Mouse (Mus musculus) intestine, postnatal 0 days (tissue): Measurements from ENCODE around the gene Tut7. TPM values are rescaled to one million over a fixed set of nuclear protein-coding genes. Genes with fewer than 3 reads are reported as not detected.

Experiments
- ATAC-seq: fragments of 200-750 bp; cut with Nextera tagmentation; 2 replicates; pipeline ENCODE4 v1.8.0; 2017; ENCODE audit warnings: mild to moderate bottlenecking, moderate TSS enrichment, moderate library complexity
- H3K27ac ChIP-seq: fragments of 300-500 bp; sonication (generic); 2 replicates; pipeline ENCODE4 v1.5.1; 2014; ENCODE audit warnings: mild to moderate bottlenecking, low read depth, low read length, moderate library complexity
- H3K27me3 ChIP-seq: fragments of 300-500 bp; sonication (generic); replicated peaks from 2 replicates; pipeline ENCODE4 v1.6.1; 2014; ENCODE audit warnings: low read length, mixed read lengths; ENCODE audit not compliant: control insufficient read depth, insufficient read depth
- H3K36me3 ChIP-seq: fragments of 300-500 bp; sonication (generic); 2 replicates; pipeline ENCODE4 v1.6.1; 2014; ENCODE audit warnings: mild to moderate bottlenecking, moderate library complexity; ENCODE audit not compliant: control insufficient read depth, insufficient read depth
- H3K4me1 ChIP-seq: fragments of 300-500 bp; sonication (generic); replicated peaks from 2 replicates; pipeline ENCODE4 v1.6.1; 2014; ENCODE audit warnings: antibody characterized with exemption, low read length, mixed read lengths; ENCODE audit not compliant: control insufficient read depth, insufficient read depth
- H3K4me2 ChIP-seq: fragments of 300-500 bp; sonication (generic); replicated peaks from 2 replicates; pipeline ENCODE4 v1.6.1; 2014; ENCODE audit warnings: low read depth, mild to moderate bottlenecking, moderate library complexity
- H3K4me3 ChIP-seq: fragments of 300-500 bp; sonication (generic); 2 replicates; pipeline ENCODE4 v1.5.1; 2014; ENCODE audit warnings: low read depth, low read length
- H3K9ac ChIP-seq: fragments of 300-500 bp; sonication (generic); 2 replicates; pipeline ENCODE4 v1.6.1; 2014; ENCODE audit warnings: mild to moderate bottlenecking, low read depth, low read length
- H3K9me3 ChIP-seq: fragments of 300-500 bp; sonication (generic); 2 replicates; pipeline ENCODE4 v1.6.1; 2016; ENCODE audit warnings: mixed run types; ENCODE audit not compliant: control insufficient read depth
- CTCF ChIP-seq: sonication (generic); IDR thresholded peaks from 2 replicates; pipeline ENCODE4 v1.5.1; 2016; ENCODE audit warnings: low read depth, mild to moderate bottlenecking, control low read depth, antibody characterized with exemption, moderate library complexity
- WGBS: fragments of 180-500 bp; shearing (Covaris S2); extraction: QIAGEN DNeasy Blood & Tissue Kit; methylation state at CpG from one replicate; pipeline ENCODE4 v1.1.7; 2014; 5-methylcytosine and 5-hydroxymethylcytosine counted together
- polyA plus RNA-seq: library from polyadenylated mRNA; unstranded; fragments of >200 nt; fragmentation: Nextera tagmentation; extraction: Ambion mirVana; gene quantifications from 2 replicates; pipeline ENCODE4 v1.2.1, GENCODE M21; 2015

Gene Tut7
- polyA plus RNA-seq, 1 experiment from 2014 or later = 50.1 TPM

DNA sequence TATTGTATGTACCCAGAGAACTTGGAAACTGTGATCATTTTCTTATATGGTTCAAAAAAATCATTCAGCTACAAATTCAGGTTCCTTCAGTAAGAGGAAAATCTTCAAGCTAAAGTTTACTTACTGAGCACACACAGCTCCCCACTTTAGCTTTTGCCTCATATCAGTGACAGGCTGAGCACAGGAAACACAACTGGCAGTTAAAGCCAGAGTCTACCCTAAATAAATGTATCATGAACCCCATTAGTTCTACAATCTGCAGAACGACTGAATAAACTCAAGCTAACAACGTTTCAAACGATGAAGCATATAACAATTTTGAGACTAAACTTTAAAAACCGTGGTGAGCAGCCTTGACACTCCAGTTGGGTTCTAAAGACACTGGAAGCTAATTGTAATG lies 5.6 kb downstream of the Tut7 start:
- H3K9me3 ChIP-seq = no peaks in the 10 kb centered on the region
- H3K4me2 ChIP-seq = no peak overlapping the region
- no peak overlapping the region for H3K9ac ChIP-seq
- H3K4me3 ChIP-seq = no peak overlapping the region
- no peaks in the 10 kb centered on the region for H3K4me1 ChIP-seq
- ATAC-seq = no peak
- peaks cover 52% of the 10 kb centered on the region for H3K36me3 ChIP-seq
- no peaks in the 10 kb centered on the region for H3K27me3 ChIP-seq
- TF ChIP-seq CTCF = no peak
- 84% methylated on average over 4 of the region's 4 CpGs for WGBS
- no peak overlapping the region for H3K27ac ChIP-seq

DNA sequence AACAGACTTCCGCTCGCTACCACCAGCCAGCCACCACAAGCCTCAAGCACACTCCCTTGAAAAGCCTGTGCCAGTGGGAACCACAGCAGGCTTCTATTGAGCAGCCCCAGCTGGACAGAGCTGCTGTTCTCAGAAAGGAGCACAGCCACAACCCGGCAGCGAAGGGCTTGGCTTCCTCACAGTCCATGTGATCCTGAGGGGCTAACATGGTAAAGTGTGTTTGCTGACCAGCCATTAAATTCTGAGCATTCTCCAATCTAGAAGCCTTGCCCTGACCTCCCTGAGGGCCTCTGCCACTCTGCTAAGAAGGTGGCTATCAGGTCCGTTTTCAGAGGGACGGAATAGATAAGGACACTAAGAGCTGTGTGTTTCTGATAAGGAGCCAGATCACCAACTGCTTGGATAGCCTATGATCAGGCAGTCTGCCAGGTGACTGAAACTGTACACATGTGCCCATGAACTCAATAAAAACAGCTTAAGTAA lies 8.8 kb downstream of the Tut7 start:
- no peaks in the 10 kb centered on the region for H3K9me3 ChIP-seq
- no peak overlapping the region for H3K4me2 ChIP-seq
- H3K36me3 ChIP-seq = peaks cover 82% of the 10 kb centered on the region
- H3K4me1 ChIP-seq = no peaks in the 10 kb centered on the region
- H3K27ac ChIP-seq = peak overlapping the region; percentile 50
- H3K27me3 ChIP-seq = no peaks in the 10 kb centered on the region
- H3K9ac ChIP-seq = no peak overlapping the region
- TF ChIP-seq CTCF = no peak
- peak; percentile 62 for ATAC-seq
- WGBS = 60% methylated on average over 6 of the region's 6 CpGs
- no peak overlapping the region for H3K4me3 ChIP-seq

DNA sequence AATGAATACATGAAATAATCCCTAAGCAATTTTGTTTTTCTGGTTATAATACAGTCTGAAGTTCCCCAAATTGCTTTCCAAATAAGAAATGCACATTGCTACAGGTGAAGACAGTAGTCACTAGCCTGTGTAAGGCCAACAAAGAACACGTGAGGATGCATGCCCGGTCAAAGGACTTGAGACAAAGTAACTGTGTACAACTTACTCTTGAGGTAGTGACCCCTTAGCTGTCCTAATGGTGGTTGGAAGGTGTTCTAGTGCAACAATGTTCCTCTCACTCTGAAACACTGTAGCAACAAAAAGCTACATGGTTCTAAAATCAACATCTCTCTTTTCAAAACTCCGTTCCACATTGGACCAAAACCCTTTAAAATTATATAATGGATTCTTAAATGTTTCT lies 11.4 kb downstream of the Tut7 start:
- whole genome bisulfite sequencing = 95% methylated on average over 3 of the region's 3 CpGs

DNA sequence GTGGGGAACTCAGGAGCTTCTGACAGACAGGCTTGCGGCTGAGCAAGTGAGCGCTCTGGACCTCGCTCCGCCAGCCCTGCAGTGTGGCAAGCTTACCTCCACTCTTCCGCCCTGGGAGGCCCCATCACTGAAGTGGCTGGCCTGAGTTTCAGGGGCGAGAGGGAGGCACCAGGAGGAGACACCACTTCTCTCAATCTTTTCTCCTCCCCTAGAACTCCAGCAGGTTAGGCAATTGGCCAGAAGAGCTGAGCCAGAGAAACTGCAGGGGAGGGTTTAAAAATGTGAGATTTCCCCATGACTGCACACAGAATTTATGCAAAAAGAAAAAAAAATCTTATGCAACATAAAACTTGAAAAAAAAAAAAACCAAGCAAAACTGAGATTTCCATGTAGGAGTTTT lies 21.9 kb downstream of the Tut7 start:
- Histone ChIP-seq H3K4me1 (no peaks in the 10 kb centered on the region), H3K27me3 (no peaks in the 10 kb centered on the region), H3K4me3 (no peak overlapping the region), H3K4me2 (no peak overlapping the region), H3K9me3 (no peaks in the 10 kb centered on the region), H3K9ac (no peak overlapping the region), H3K36me3 (peaks cover 98% of the 10 kb centered on the region), H3K27ac (no peak overlapping the region)
- no peak for ATAC-seq
- no peak for TF ChIP-seq CTCF
- WGBS = 75% methylated on average over 6 of the region's 6 CpGs

More for the DNA sequence above, 11.4 kb downstream of the Tut7 start:
- no peak for TF ChIP-seq CTCF
- H3K4me1 ChIP-seq = no peaks in the 10 kb centered on the region
- H3K4me2 ChIP-seq = no peak overlapping the region
- no peak overlapping the region for H3K9ac ChIP-seq
- ATAC-seq = no peak
- H3K27me3 ChIP-seq = no peaks in the 10 kb centered on the region
- no peaks in the 10 kb centered on the region for H3K9me3 ChIP-seq
- H3K27ac ChIP-seq = no peak overlapping the region
- H3K36me3 ChIP-seq = peaks cover 92% of the 10 kb centered on the region
- H3K4me3 ChIP-seq = no peak overlapping the region

DNA sequence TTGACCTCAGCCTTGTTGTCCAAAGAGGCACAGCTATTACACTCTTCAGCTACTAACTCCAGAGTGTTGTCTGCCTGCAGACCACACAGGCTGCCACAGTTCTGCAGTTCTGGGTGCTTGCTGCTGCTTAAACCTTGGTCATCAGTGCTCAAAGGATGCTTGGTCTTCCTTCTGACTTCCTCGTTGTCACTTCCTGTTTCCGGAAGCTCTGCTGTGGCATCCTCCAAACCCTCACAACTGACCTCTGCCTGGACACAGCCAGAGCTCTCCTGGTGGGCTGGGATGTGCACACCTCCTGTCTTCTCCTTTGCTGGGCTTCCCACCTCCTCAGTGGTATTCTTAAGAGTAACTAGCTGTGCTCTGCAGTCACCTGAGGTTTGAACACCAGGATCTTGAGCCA lies 22.9 kb downstream of the Tut7 start:
- H3K27me3 ChIP-seq = no peaks in the 10 kb centered on the region
- 86% methylated on average over 2 of the region's 2 CpGs for WGBS
- H3K36me3 ChIP-seq = peaks cover 98% of the 10 kb centered on the region
- no peaks in the 10 kb centered on the region for H3K4me1 ChIP-seq
- H3K4me2 ChIP-seq = no peak overlapping the region
- no peak for TF ChIP-seq CTCF
- no peaks in the 10 kb centered on the region for H3K9me3 ChIP-seq
- no peak overlapping the region for H3K9ac ChIP-seq
- ATAC-seq = no peak
- H3K27ac ChIP-seq = no peak overlapping the region
- H3K4me3 ChIP-seq = no peak overlapping the region

DNA sequence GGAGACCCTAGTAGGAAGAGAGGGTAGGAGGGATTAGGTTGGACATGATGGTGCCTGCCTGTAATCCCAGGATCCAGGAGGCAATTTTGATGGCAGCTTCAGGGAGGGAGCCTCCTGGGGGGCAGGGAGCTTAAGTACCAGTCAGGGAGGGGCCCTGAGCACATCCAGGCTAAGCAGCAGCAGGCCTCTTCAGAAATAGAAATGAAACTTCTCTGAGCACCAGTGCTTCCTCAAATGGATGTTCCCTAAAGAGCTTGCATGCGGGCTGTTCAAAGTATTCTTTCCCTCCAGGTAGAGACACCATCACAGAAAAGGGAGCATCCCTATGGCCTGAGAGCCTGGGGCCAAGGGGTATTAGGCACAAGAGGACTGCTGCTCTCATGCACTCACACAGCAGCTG lies 24.6 kb downstream of the Tut7 start:
- TF ChIP-seq CTCF = no peak
- Histone ChIP-seq H3K27me3 (no peaks in the 10 kb centered on the region), H3K4me3 (no peak overlapping the region), H3K4me1 (no peaks in the 10 kb centered on the region), H3K9ac (no peak overlapping the region), H3K4me2 (no peak overlapping the region), H3K27ac (no peak overlapping the region), H3K9me3 (no peaks in the 10 kb centered on the region), H3K36me3 (peaks cover 95% of the 10 kb centered on the region)
- ATAC-seq = no peak
- 89% methylated on average over 1 of the region's 1 CpGs for WGBS

DNA sequence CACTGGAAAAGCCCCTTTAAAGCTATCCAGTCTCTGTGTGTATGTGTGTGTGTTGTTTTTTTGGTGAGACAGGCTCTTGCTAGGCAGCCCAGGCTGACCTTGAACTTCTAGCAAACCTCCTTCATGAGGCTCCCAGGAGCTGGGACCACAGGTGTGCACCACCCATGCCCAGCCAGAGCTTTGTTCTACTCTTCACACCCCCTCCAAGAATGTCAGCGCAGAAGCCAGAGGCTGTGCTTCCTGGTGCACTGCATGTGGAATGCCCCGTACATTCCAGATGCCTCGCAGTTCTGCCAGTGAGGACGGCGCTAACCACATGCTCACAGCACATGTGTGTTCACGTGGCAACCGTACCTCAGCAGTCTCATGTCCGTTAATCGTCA lies 26.5 kb downstream of the Tut7 start:
- no peaks in the 10 kb centered on the region for H3K4me1 ChIP-seq
- no peak overlapping the region for H3K4me3 ChIP-seq
- no peak overlapping the region for H3K9ac ChIP-seq
- no peak for ATAC-seq
- H3K4me2 ChIP-seq = no peak overlapping the region
- no peaks in the 10 kb centered on the region for H3K9me3 ChIP-seq
- TF ChIP-seq CTCF = no peak
- WGBS = 84% methylated on average over 9 of the region's 9 CpGs
- H3K27ac ChIP-seq = peak overlapping the region; percentile 5; the same call in 1 of the 2 replicates
- no peaks in the 10 kb centered on the region for H3K27me3 ChIP-seq
- peaks cover 95% of the 10 kb centered on the region for H3K36me3 ChIP-seq
